Mouse (Mus musculus) testis, adult 2 months (tissue): ENCODE measurements around the gene Jag2. TPM values are rescaled to one million over a fixed set of nuclear protein-coding genes. Genes with fewer than 3 reads are reported as not detected.
A peak's percentile ranks its signal among the peaks of the same experiment; 100 is the strongest.

Experiments
- H3K27ac ChIP-seq: fragments of 200-500 bp; 2 replicates; pipeline ENCODE4 v1.5.1; 2012; ENCODE audit warnings: low read depth, low read length; ENCODE audit not compliant: control insufficient read depth, insufficient read depth
- H3K27me3 ChIP-seq: fragments of 200-500 bp; 2 replicates; pipeline ENCODE4 v1.6.1; 2012; ENCODE audit warnings: mild to moderate bottlenecking, low read length, moderate library complexity; ENCODE audit not compliant: control insufficient read depth, insufficient read depth
- H3K36me3 ChIP-seq: fragments of 200-500 bp; 2 replicates; pipeline ENCODE4 v1.6.1; 2012; ENCODE audit warnings: mild to moderate bottlenecking, low read length; ENCODE audit not compliant: control insufficient read depth, insufficient read depth
- H3K4me1 ChIP-seq: fragments of 200-500 bp; 2 replicates; pipeline ENCODE4 v1.6.1; 2012; ENCODE audit warnings: low read length; ENCODE audit not compliant: control insufficient read depth, insufficient read depth
- H3K4me3 ChIP-seq: fragments of 200-500 bp; 2 replicates; pipeline ENCODE4 v1.5.1; 2012; ENCODE audit warnings: low read depth, mild to moderate bottlenecking, low read length, moderate library complexity, mixed read lengths; ENCODE audit not compliant: control insufficient read depth
- CTCF ChIP-seq: fragments of 200-500 bp; IDR thresholded peaks from 2 replicates; pipeline ENCODE4 v1.5.1; 2012; ENCODE audit warnings: low read depth, mild to moderate bottlenecking, inconsistent platforms, low read length, moderate library complexity; ENCODE audit not compliant: control insufficient read depth, insufficient read depth, insufficient replicate concordance
- POLR2A ChIP-seq: fragments of 200-500 bp; IDR thresholded peaks from 2 replicates; pipeline ENCODE4 v1.6.1; 2012; ENCODE audit warnings: low read depth, mild to moderate bottlenecking, inconsistent platforms, low read length, moderate library complexity; ENCODE audit not compliant: control insufficient read depth
- polyA plus RNA-seq: library from polyadenylated mRNA; depleted of rRNA; stranded (reverse); fragments of >200 nt; gene quantifications from 2 replicates; pipeline ENCODE4 v1.2.3, GENCODE M21; 2012

Gene Jag2
- polyA plus RNA-seq, 1 experiment, result 10.9 TPM

- Histone ChIP-seq H3K36me3 (no peaks in the 10 kb centered on the region), H3K27me3 (no peaks in the 10 kb centered on the region), H3K4me1 (peaks cover 23% of the 10 kb centered on the region), H3K27ac (no peak overlapping the region), H3K4me3 (no peak overlapping the region)
- TF ChIP-seq POLR2A, result no peak
- TF ChIP-seq CTCF, result no peak
These were observed 11.1 kb upstream of the Jag2 start for GRCm38 (mm10) chr12:112940710-112941109.

- Histone ChIP-seq H3K27ac (no peak overlapping the region; the same call in 1 of the 2 replicates), H3K36me3 (no peaks in the 10 kb centered on the region), H3K4me1 (peaks cover 23% of the 10 kb centered on the region), H3K27me3 (no peaks in the 10 kb centered on the region), H3K4me3 (no peak overlapping the region)
- no peak for TF ChIP-seq POLR2A
- TF ChIP-seq CTCF, result no peak
These were observed 10.7 kb upstream of the Jag2 start for GRCm38 (mm10) chr12:112940238-112940637.

- Histone ChIP-seq H3K4me3 (no peak overlapping the region), H3K27ac (no peak overlapping the region), H3K27me3 (no peaks in the 10 kb centered on the region), H3K4me1 (peaks cover 23% of the 10 kb centered on the region), H3K36me3 (no peaks in the 10 kb centered on the region)
- TF ChIP-seq POLR2A (no peak), CTCF (no peak)
These were observed 9.4 kb upstream of the Jag2 start for GRCm38 (mm10) chr12:112938873-112939565.

- H3K4me3 ChIP-seq, result no peak overlapping the region
- H3K36me3 ChIP-seq, result no peaks in the 10 kb centered on the region
- no peaks in the 10 kb centered on the region for H3K27me3 ChIP-seq
- no peak overlapping the region for H3K27ac ChIP-seq
- no peak for TF ChIP-seq POLR2A
- no peak for TF ChIP-seq CTCF
- H3K4me1 ChIP-seq, result peaks cover 23% of the 10 kb centered on the region
These were observed 8.8 kb upstream of the Jag2 start for GRCm38 (mm10) chr12:112938366-112938765.

- TF ChIP-seq CTCF, result no peak
- TF ChIP-seq POLR2A, result no peak
- H3K27ac ChIP-seq, result no peak overlapping the region
- no peak overlapping the region for H3K4me3 ChIP-seq
- no peaks in the 10 kb centered on the region for H3K36me3 ChIP-seq
- peaks cover 23% of the 10 kb centered on the region for H3K4me1 ChIP-seq
- H3K27me3 ChIP-seq, result no peaks in the 10 kb centered on the region
These were observed 8.3 kb upstream of the Jag2 start for GRCm38 (mm10) chr12:112937906-112938305.

GRCm38 (mm10) chr12:112932647-112933046, 3.1 kb upstream of the Jag2 start:
- no peaks in the 10 kb centered on the region for H3K36me3 ChIP-seq
- H3K4me1 ChIP-seq, result peaks cover 9% of the 10 kb centered on the region
- H3K4me3 ChIP-seq, result no peak overlapping the region
- H3K27me3 ChIP-seq, result no peaks in the 10 kb centered on the region
- H3K27ac ChIP-seq, result no peak overlapping the region
- no peak for TF ChIP-seq CTCF
- TF ChIP-seq POLR2A, result no peak

- peak overlapping the region; percentile 25; the same call in 1 of the 2 replicates for H3K27ac ChIP-seq
- peak overlapping the region; percentile 77 for H3K4me3 ChIP-seq
- no peaks in the 10 kb centered on the region for H3K36me3 ChIP-seq
- H3K27me3 ChIP-seq, result no peaks in the 10 kb centered on the region
- TF ChIP-seq CTCF, result no peak
- no peak for TF ChIP-seq POLR2A
- H3K4me1 ChIP-seq, result peaks cover 12% of the 10 kb centered on the region
These were observed 955 bp downstream of the Jag2 start for GRCm38 (mm10) chr12:112928401-112929241.
